Mouse (Mus musculus): ENCODE data around the gene Gucd1.
A peak's percentile ranks its signal among the peaks of the same experiment; 100 is the strongest.
"Not testable (repeated sequence)": the region's sequence is repeated elsewhere in the genome, so short reads cannot be mapped to it uniquely, and the experiment has no call there.

Gucd1 gene

GRCm38 (mm10) chr10:75430147-75430537 is 87.6 kb downstream of the Gucd1 start:
- no peak for DNase-seq (ENCODE audit: low read depth)

DNA sequence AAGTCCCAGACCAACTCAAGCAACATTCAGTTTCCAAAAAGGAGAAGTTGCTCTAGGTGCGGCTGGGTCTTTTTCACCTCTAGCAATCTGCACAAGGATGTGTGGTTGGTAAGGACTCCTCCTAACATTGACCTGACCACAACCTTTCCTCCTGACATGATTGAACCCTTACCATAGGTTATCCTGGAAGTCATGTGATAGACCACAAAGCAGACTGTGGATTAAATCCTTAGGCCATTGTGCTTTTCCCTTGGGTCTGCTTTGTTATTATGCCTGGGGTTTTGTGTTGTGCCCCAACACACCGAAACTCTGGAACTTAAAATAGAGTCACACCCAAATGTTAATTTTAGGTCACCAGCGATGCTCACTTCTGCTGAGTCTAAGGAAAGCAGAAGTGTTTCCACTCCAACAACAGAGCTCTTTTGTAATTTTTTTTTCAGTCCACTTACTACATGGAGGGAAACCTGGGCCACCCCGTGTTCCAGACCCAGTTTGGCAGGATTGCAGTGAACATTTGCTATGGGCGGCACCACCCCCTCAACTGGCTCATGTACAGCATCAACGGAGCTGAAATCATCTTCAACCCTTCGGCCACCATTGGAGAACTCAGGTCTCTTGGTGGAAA is 88.1 kb downstream of the Gucd1 start:
- no peak for DNase-seq (ENCODE audit: low read depth)

GRCm38 (mm10) chr10:75429004-75429380 is 88.8 kb downstream of the Gucd1 start:
- no peak for DNase-seq (ENCODE audit: low read depth)

DNA sequence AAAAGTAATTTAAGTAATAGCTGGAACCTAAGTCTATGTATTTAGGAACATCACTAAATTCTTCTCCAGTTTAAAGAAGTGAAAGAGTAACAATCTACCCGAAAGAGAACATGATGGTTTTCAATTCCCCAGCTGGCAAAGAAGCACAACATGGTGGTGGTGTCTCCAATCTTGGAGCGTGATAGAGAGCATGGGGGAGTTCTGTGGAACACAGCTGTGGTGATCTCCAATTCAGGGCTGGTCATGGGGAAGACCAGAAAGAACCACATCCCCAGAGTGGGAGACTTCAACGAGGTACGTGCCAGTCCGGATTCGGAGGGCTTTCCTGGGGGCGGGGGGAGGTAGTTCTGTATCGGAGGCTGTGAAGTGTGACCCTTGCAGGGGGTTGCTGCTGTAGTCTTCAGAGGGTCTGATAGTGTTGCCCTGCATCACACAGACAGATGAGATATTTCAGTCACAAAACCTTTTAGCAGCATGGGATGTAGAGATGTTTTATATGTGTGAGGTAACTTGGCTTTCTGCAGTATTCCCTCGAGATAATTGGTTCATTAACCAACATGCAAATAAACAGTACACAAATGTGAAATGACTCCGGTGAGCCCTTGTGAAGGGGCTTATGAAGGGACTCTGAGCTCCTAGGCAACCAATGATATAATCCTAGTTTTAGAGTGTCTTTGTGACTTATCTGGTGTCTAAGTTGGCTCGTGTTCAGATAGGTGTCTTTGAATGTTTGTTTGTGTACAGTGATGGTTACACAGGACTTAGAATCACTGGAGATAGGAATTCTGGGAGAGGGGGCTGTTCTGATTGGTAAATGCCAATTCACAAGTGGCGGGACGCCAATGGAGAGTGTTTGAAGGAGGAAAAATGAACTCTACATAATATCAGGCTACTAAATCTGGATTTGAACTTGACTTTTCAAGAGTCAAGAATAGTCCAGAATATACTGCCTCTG is 89.4 kb downstream of the Gucd1 start:
- DNase-seq (ENCODE audit: low read depth): no peak

- peak; percentile 49 for DNase-seq (ENCODE audit: low read depth)
These were observed 93.3 kb downstream of the Gucd1 start for GRCm38 (mm10) chr10:75424498-75424901.

DNA sequence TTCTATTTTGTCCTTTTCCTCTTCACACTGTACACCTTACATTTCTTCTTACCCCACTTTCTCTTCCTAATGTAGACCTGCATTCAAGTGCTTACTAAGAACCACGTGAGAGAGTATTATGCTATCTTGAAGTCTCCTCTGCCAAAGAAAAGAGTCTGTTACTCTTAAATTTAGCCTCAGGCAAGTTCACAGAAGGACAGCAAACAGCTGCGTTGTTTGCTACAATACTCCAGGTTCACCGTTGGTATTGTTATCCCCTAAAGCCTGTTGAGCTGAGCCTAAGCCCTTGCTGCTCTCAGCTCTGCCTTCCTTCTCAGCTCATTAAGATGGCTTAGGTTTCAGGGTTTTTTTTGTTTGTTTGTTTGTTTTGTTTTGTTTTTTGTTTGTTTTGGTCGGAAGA is 99.0 kb downstream of the Gucd1 start:
- no peak for DNase-seq (ENCODE audit: low read depth)

DNA sequence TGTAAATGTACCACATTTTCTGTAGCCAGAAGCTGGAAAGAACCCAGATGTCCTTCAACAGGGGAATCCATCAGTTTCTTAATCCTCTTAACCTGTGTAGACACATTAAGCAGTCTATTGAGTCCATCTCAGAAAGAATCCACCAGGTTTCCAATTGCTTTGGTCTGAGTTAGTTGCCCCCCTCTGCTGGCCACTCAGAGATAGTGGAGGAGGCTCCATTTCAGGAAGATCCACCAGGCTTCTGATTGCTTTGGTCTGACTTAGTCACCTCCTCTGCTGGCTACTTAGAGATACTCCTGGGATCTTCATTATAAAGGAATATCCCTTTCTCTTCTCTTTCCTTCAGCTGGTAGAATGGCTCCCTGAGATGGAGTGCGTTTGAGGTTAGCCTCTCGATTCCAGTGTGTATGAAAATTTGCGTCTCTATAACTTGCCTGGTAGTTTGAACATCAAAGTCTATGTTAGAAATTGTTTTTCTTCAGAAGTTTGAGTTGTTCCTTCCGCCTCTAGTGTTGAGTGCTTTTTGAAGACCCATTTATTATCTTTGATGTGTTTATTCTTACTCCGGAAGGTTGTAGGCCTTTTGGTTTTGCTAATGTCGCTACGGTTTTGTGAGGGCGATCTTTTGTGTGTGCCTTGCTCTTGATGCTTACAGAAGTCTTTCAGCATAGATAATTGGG is 100.3 kb downstream of the Gucd1 start:
- peak; percentile 77 for DNase-seq (ENCODE audit: low read depth)

DNA sequence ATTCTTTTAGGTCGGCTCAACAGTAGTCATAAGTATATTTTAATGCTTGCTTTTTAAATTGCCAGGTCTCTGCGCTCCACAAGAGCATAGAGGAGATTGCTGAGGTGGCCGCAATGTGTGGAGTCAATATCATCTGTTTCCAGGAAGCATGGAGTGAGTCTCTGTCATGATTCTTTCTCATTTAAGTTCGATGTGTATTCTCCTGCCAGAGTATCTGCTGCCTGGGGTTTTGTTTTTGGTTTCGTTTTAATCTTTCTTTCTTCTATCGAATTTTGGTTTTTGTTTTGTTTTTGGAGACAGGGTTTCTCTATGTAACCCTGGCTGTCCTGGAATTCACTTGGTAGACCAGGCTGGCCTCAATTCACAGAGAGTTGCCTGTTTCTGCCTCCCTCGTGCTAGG is 102.8 kb downstream of the Gucd1 start:
- DNase-seq (ENCODE audit: low read depth): peak; percentile 68

DNA sequence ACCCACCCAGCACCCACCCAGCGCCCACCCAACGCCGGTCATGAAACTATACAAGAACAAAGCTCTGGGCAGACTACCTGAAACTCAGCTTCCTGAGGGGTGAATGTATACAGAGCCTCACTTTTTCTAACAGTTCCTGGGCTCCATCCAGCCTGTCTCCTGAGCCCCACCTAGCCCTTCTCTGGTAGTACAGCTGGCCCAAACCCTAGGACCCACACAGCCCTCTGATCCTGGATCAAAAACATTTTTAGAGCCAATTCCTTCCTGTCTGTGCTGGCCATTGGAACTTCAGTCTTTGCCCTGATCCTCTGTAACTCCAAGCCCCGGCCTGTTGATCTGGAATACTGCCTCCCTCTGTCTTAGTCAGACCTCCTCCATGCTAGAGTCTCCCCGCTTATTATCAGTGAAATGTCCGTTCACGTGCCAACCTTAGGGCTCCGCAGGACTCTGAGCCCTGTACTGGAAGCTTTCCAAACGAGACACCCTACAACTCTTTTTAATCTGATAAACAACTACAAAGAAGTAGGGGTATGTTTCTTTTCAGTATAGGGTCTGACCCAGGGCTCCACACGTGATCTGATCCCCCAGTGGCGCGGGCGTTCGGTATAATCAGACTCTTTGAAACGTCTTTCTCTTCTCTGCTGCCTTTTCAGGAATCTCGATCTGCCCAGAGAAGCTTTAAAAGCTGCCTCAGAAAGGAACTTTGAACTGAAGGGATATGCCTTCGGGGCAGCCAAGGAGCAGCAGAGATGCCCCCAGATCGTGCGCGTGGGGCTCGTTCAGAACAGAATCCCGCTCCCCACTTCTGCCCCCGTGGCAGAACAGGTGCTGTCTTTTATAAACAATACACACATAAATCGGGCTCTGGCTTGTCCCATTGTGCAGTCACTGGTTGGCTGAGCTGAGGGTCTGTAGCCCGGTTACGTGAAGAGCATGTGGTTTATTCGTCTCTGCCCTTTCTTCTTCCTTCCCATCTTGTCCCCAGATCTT is 105.4 kb downstream of the Gucd1 start:
- no peak for DNase-seq (ENCODE audit: low read depth)

DNA sequence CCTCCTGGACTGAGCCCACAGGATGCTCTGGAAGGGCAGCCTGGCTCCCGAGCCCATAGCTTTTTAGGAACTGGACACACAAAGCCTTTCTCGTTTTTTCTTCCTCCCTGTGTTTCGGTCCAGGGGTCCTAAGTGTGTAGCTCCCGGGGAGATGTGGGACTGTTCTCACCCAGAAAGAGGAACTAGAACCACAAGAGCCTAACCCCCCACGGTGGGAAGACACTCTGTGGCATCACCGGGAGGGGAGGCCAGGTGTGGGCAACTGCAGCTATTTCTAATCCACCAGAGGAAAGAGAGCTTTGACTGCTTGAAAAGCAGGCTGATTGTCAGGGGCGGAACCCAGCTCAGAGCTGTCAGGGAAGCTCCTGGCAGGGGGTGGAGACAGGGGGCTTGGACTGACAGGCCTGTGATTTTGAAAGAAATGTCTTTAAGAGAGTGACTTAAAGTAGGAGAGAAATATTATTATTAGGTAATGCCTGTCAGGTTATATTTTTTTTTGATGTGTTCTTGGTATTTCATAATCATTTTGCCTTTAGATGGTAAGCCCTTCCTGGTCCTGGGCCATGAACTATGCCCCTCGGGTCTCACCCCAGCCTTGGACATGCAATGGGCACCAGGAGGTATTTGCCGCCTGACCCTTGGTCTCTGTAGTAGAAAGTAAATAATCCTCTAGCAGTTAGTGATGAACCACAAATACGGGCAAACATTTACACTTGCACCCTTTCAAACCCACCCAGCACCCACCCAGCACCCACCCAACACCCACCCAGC is 106.2 kb downstream of the Gucd1 start:
- not testable (repeated sequence) for DNase-seq (ENCODE audit: low read depth)

DNA sequence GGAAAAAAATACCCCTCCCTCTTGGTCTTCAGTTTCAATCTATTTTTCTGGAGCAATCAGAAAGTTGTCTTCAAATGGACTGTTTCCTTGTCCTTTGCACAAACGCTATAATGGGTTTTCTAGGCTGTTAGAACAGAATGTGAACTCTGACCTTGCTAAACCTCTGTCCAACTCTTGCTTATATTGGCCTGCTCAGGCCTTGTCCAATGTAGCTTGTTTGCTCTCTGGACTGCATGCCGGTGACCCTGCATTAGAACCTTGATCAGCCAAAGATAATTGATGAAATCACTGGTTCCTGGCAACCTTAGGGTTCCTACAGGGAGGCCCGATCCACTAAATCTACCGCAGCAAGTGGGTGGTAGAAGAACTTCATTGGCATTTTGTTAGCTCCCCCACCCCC is 110.0 kb downstream of the Gucd1 start:
- DNase-seq (ENCODE audit: low read depth): no peak

DNA sequence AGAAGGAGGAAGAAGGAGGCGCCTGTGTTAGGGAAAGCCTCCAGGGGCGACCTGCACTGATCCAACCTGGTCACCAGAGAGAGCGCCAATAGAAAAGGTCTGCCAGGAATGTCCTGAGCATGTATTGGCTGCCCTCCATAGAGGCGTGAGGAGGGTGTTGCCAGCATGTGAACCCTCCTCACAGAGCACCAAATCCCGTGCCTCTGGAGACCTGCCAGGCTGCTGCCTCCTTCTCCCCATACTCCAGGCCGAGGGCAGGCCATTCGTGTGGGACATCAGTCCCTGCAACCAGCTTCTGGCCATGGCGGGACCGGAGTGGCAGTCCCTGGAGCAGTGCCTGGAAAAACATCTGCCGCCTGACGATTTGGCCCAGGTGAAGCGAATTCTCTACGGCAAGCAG is 111.0 kb downstream of the Gucd1 start:
- no peak for DNase-seq (ENCODE audit: low read depth)

DNA sequence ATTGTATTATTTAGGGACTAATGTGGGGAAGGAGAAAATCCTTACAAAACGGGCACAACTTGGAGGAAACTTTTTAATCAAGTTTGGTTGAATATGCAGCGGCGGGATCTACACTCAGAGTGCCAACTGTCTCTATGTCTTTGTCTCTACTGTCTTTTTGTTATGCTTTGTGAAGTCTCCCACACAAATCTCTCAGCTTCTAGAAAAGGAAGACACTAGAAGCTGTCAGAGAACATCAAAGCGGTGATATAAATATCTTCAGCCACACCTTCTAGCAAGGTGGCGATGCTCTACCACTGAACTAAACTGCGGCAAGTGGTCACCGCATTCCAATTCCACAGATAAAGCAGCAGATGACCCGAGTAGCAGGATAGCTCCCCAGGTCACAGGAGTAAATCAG is 111.9 kb downstream of the Gucd1 start:
- peak; percentile 63 for DNase-seq (ENCODE audit: low read depth)

- no peak for DNase-seq (ENCODE audit: low read depth)
These were observed 116.8 kb downstream of the Gucd1 start, which contains the start of gene Upb1 for GRCm38 (mm10) chr10:75400958-75401357. Upb1 (plus strand) TSS chr10:75401115.

- DNase-seq (ENCODE audit: low read depth): no peak
These were observed 120.8 kb downstream of the Gucd1 start for GRCm38 (mm10) chr10:75396966-75397365.

GRCm38 (mm10) chr10:75394796-75395195 is 123.0 kb downstream of the Gucd1 start:
- no peak for DNase-seq (ENCODE audit: low read depth)

- no peak for DNase-seq (ENCODE audit: low read depth)
These were observed 126.9 kb downstream of the Gucd1 start for GRCm38 (mm10) chr10:75390832-75391231.

GRCm38 (mm10) chr10:75390156-75390555 is 127.6 kb downstream of the Gucd1 start:
- DNase-seq (ENCODE audit: low read depth): peak; percentile 41

GRCm38 (mm10) chr10:75378688-75379087 is 139.1 kb downstream of the Gucd1 start:
- no peak for DNase-seq (ENCODE audit: low read depth)

DNA sequence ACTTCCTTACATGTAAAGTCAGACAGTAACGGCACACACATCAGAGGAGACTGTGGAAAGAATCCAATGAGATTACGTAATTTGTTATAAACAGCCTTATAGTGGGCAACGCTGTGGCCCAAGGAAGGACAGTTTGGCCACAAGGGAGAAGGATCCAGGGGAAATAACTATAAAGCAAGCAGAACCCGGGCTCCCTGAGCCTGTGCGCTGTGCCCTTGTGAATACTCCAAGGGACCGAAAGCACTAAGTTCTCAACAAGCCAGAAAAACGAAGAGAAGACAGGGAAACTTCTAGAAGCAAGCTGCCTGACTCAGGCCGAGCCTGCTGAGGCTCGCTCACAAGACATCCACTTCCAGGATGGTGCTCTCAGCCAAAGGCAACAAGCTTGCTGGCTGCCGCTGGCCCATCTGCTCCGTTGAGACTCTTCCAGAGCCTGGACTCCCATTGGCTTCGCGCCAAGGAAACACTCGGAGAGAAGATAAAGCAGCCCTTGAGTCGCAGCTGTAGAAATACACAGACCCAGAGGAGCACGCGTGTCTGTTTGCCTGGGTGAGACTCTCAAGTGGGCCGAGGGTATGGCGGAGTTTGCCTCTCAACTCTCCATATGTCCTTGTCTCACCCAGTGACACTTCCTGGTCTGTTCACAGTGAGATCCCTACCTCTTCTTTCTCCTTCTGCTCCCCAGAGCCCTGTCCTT is 144.0 kb downstream of the Gucd1 start:
- DNase-seq (ENCODE audit: low read depth): not testable (repeated sequence)

All from naive thymus-derived CD4-positive, alpha-beta T cell, adult 2 months (primary cell).